Mouse (Mus musculus) CH12.LX (cell line): ENCODE measurements around the gene Slx1b. TPM values are rescaled to one million over a fixed set of nuclear protein-coding genes. Genes with fewer than 3 reads are reported as not detected.

Experiments
- DNase-seq: peaks from one replicate; pipeline ENCODE4 v3.0.0-alpha.2; 2013; ENCODE audit errors: extremely low read depth
- H3K27ac ChIP-seq: 2 replicates; pipeline ENCODE4 v1.5.1; 2012; ENCODE audit warnings: low read depth, mild to moderate bottlenecking, control low read depth, moderate library complexity; ENCODE audit not compliant: insufficient read depth
- H3K27me3 ChIP-seq: replicated peaks from 2 replicates; pipeline ENCODE3; 2012; ENCODE audit warnings: inconsistent platforms
- H3K36me3 ChIP-seq, 2 experiments: replicated peaks in 1 of 2; 2 replicates each; pipeline versions ENCODE3 to v1.6.1; 2012; ENCODE audit warnings: inconsistent platforms in 1 of 2, low read length in 1 of 2, mild to moderate bottlenecking in 1 of 2, mixed read lengths in 1 of 2, moderate library complexity in 1 of 2; ENCODE audit not compliant: control insufficient read depth in 1 of 2, insufficient read depth in 1 of 2
- H3K4me1 ChIP-seq, 2 experiments: 2 replicates each; pipeline ENCODE4 v1.6.1; 2012; ENCODE audit warnings: inconsistent platforms in 1 of 2, moderate library complexity in 1 of 2; ENCODE audit not compliant: insufficient read depth in 2 of 2, control insufficient read depth in 1 of 2
- H3K4me2 ChIP-seq: 2 replicates; pipeline ENCODE4 v1.6.1; 2012; ENCODE audit warnings: low read depth, mild to moderate bottlenecking, control low read depth; ENCODE audit not compliant: poor library complexity, insufficient read depth, severe bottlenecking
- H3K4me3 ChIP-seq, 3 experiments: fragments of 150-350 bp in 1 of 3; sonication (generic) in 1 of 3; replicated peaks in 1 of 3; 2 replicates each; pipeline versions ENCODE3 to v1.5.1; 2011 to 2012; ENCODE audit warnings: low read depth in 2 of 3, low read length in 2 of 3, mild to moderate bottlenecking in 2 of 3, moderate library complexity in 2 of 3, control low read depth in 1 of 3, improper control_type of control experiment in 1 of 3, inconsistent platforms in 1 of 3, mixed read lengths in 1 of 3; ENCODE audit not compliant: poor library complexity in 1 of 3
- H3K79me2 ChIP-seq: replicated peaks from 2 replicates; pipeline ENCODE4 v1.6.1; 2012; ENCODE audit warnings: mild to moderate bottlenecking, moderate library complexity; ENCODE audit not compliant: control insufficient read depth, poor library complexity, insufficient read depth, severe bottlenecking; ENCODE audit errors: extremely low read depth
- H3K9ac ChIP-seq: 2 replicates; pipeline ENCODE4 v1.6.1; 2012; ENCODE audit warnings: low read depth, mild to moderate bottlenecking, control low read depth, moderate library complexity; ENCODE audit not compliant: insufficient read depth
- H3K9me3 ChIP-seq: replicated peaks from 2 replicates; pipeline ENCODE3; 2012; ENCODE audit warnings: low read length, inconsistent platforms, mixed read lengths
- BHLHE40 ChIP-seq: IDR thresholded peaks from 2 replicates; pipeline ENCODE4 v1.6.1; 2011; ENCODE audit warnings: mild to moderate bottlenecking, low read depth, low read length, improper control_type of control experiment
- CHD1 ChIP-seq: IDR thresholded peaks from 2 replicates; pipeline ENCODE4 v1.6.1; 2012; ENCODE audit warnings: low read depth, low read length, improper control_type of control experiment, inconsistent platforms
- CTCF ChIP-seq, 2 experiments: IDR thresholded peaks in 1 of 2; conservative IDR thresholded peaks in 1 of 2; 2 replicates each; pipeline ENCODE4 v1.5.1; 2011 to 2012; ENCODE audit warnings: low read depth in 2 of 2, low read length in 2 of 2, improper control_type of control experiment in 1 of 2, inconsistent platforms in 1 of 2, mild to moderate bottlenecking in 1 of 2, moderate library complexity in 1 of 2
- EP300 ChIP-seq: IDR thresholded peaks from 2 replicates; pipeline ENCODE4 v1.6.1; 2011; ENCODE audit warnings: low read length, improper control_type of control experiment
- ETS1 ChIP-seq: conservative IDR thresholded peaks from 2 replicates; pipeline ENCODE4 v1.6.1; 2012; ENCODE audit warnings: low read depth, mild to moderate bottlenecking, inconsistent platforms, low read length, improper control_type of control experiment, moderate library complexity
- GABPA ChIP-seq: IDR thresholded peaks from 2 replicates; pipeline ENCODE4 v1.6.1; 2012; ENCODE audit warnings: low read depth, low read length, improper control_type of control experiment, inconsistent platforms; ENCODE audit not compliant: insufficient replicate concordance
- IRF4 ChIP-seq: IDR thresholded peaks from 2 replicates; pipeline ENCODE4 v1.6.1; 2014; ENCODE audit warnings: low read depth, mild to moderate bottlenecking, inconsistent platforms, low read length, improper control_type of control experiment
- JUND ChIP-seq: conservative IDR thresholded peaks from 2 replicates; pipeline ENCODE4 v1.6.1; 2011; ENCODE audit warnings: low read depth, low read length, improper control_type of control experiment
- KAT2A ChIP-seq: IDR thresholded peaks from 2 replicates; pipeline ENCODE4 v1.6.1; 2012; ENCODE audit warnings: low read length, improper control_type of control experiment, inconsistent platforms; ENCODE audit not compliant: insufficient replicate concordance
- MAFK ChIP-seq: IDR thresholded peaks from 2 replicates; pipeline ENCODE4 v1.6.1; 2011; ENCODE audit warnings: low read length, improper control_type of control experiment; ENCODE audit not compliant: insufficient replicate concordance
- MAX ChIP-seq: IDR thresholded peaks from 2 replicates; pipeline ENCODE4 v1.6.1; 2011; ENCODE audit warnings: low read length, improper control_type of control experiment
- MAZ ChIP-seq: IDR thresholded peaks from 2 replicates; pipeline ENCODE4 v1.6.1; 2012; ENCODE audit warnings: low read depth, mild to moderate bottlenecking, inconsistent platforms, low read length, improper control_type of control experiment, moderate library complexity
- MXI1 ChIP-seq: IDR thresholded peaks from 2 replicates; pipeline ENCODE4 v1.6.1; 2011; ENCODE audit warnings: mild to moderate bottlenecking, low read depth, low read length, improper control_type of control experiment
- NELFE ChIP-seq: IDR thresholded peaks from 2 replicates; pipeline ENCODE4 v1.6.1; 2011; ENCODE audit warnings: low read depth, low read length, improper control_type of control experiment
- NRF1 ChIP-seq: IDR thresholded peaks from 2 replicates; pipeline ENCODE4 v1.6.1; 2014; ENCODE audit warnings: low read depth, mild to moderate bottlenecking, inconsistent platforms, low read length, improper control_type of control experiment, moderate library complexity
- PAX5 ChIP-seq: IDR thresholded peaks from 2 replicates; pipeline ENCODE4 v1.6.1; 2012; ENCODE audit warnings: low read length, inconsistent platforms, mixed read lengths
- POLR2AphosphoS2 ChIP-seq: IDR thresholded peaks from 2 replicates; pipeline ENCODE4 v1.6.1; 2011; ENCODE audit warnings: low read depth, low read length, improper control_type of control experiment
- RAD21 ChIP-seq: IDR thresholded peaks from 2 replicates; pipeline ENCODE4 v1.6.1; 2011; ENCODE audit warnings: low read depth, mild to moderate bottlenecking, low read length, improper control_type of control experiment, moderate library complexity
- SIN3A ChIP-seq: IDR thresholded peaks from 2 replicates; pipeline ENCODE4 v1.6.1; 2012; ENCODE audit warnings: low read length, improper control_type of control experiment, inconsistent platforms
- UBTF ChIP-seq: IDR thresholded peaks from 2 replicates; pipeline ENCODE4 v1.6.1; 2012; ENCODE audit warnings: low read depth, mild to moderate bottlenecking, inconsistent platforms, low read length, improper control_type of control experiment, moderate library complexity
- USF1 ChIP-seq: IDR thresholded peaks from 2 replicates; pipeline ENCODE4 v1.6.1; 2014; ENCODE audit warnings: low read depth, mild to moderate bottlenecking, inconsistent platforms, low read length, improper control_type of control experiment
- ZNF384 ChIP-seq: IDR thresholded peaks from 2 replicates; pipeline ENCODE4 v1.6.1; 2012; ENCODE audit warnings: low read depth, low read length, improper control_type of control experiment, inconsistent platforms
- dilution Hi-C: fragments of 300-500 bp; cut with MboI; formaldehyde crosslinking; loops from 2 replicates; pipeline ENCODE4 v1.14.3; 2020; ENCODE audit warnings: low sequenced_read_pairs; ENCODE audit not compliant: extremely low pct_unique_long_range_greater_than_20kb, extremely low pct_ligation_motif_present
- in situ Hi-C: fragments of 300-500 bp; cut with MboI; formaldehyde crosslinking; loops from 3 replicates; pipeline ENCODE4 v1.14.3; 2019; ENCODE audit warnings: low sequenced_read_pairs, low pct_ligation_motif_present, low pct_unique_long_range_greater_than_20kb, mixed read lengths
- polyA plus RNA-seq: library from polyadenylated mRNA; unstranded; fragments of >175 nt; gene quantifications from 2 replicates; pipeline ENCODE4 v1.2.1, GENCODE M21; 2012; ENCODE audit warnings: low read depth; ENCODE audit not compliant: insufficient read length
- total RNA-seq, 2 experiments: library from RNA; depleted of rRNA; stranded (reverse); fragments of 300-350 nt in 1 of 2; fragments of >200 nt in 1 of 2; gene quantifications; 2 replicates each; pipeline ENCODE4 v1.2.3; 2012 to 2014

Slx1b gene
- total and polyA plus RNA-seq, 3 experiments = 4.7 to 8.3 (median 5.6) TPM

DNA sequence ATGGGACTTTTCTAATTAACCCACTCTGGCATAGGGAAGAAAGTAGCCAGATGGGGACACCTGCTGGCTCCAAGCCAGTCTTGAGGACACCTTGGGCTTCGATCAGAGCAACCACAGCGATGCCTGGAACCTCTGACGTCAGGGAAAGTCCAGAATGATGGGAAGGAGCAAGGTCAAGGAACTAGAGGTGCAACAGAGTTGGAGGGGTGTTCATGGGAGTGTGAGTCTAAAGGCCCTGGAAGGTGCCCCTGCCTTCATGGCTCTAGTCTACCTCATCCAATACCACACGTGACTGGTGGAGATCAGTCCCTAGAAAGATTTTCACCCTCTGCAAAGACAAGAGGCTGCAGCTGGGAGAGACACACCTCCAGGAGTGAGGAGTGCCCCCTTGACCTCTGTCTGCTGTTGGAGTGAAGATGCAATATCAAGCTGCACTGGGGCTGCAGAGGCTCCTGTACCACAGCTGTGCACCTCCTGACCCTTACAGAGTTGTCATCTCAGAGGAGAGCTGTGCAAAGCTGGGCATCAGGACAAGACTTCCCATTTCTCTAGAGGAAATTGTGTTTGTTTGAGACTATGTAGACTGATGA, 18.9 kb downstream of the Slx1b start:
- no peak for DNase-seq
- H3K4me2 ChIP-seq = no peak overlapping the region
- no peak overlapping the region for H3K27ac ChIP-seq
- peaks cover 31 to 68% of the 10 kb centered on the region in 2 experiments for H3K36me3 ChIP-seq
- in situ Hi-C loops = no loop called here
- no peak overlapping the region for H3K4me3 ChIP-seq
- TF ChIP-seq JUND (no peak), NELFE (no peak), RAD21 (no peak), MAZ (no peak), PAX5 (no peak), SIN3A (no peak), IRF4 (no peak), MAFK (no peak), BHLHE40 (no peak), CHD1 (no peak), POLR2AphosphoS2 (no peak), UBTF (no peak), MAX (no peak)
- no peak overlapping the region for H3K9ac ChIP-seq
- no peaks in the 10 kb centered on the region for H3K9me3 ChIP-seq
- peaks cover 4 to 37% of the 10 kb centered on the region in 2 experiments for H3K4me1 ChIP-seq
- no peaks in the 10 kb centered on the region for H3K79me2 ChIP-seq
- dilution Hi-C loops = no loop called here
- no peaks in the 10 kb centered on the region for H3K27me3 ChIP-seq

DNA sequence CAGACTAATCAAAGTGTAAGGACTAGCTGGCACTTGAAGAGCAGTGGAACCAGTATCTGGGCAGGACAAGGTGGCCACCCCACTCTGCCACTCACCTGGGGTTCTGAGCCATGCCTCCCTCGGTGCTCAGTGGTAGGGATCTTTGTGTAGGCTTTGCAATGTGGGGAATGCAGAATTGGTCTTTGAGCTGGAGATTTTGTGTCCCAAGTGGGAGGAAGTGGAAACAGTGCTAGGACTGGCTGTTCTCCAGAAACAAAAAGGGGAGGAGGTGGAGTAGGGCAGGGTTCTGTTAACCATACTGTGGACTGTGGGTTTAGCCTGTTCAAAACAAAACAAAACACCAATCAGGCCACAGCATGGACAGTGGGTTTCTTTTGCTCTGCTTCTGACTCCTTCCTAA, 19.4 kb downstream of the Slx1b start, which contains the start of gene Sult1a1:
Sult1a1 (minus strand) TSS at position 226 of the 400 bp plus-strand sequence.
- no peaks in the 10 kb centered on the region for H3K79me2 ChIP-seq
- H3K4me2 ChIP-seq = no peak within 1 kb of the TSS
- in situ Hi-C loops = no loop called here
- TF ChIP-seq PAX5 (no peak), ZNF384 (no peak), CHD1 (no peak), NRF1 (no peak), JUND (no peak), EP300 (no peak), MXI1 (no peak), MAZ (no peak), GABPA (no peak), POLR2AphosphoS2 (no peak), USF1 (no peak), IRF4 (no peak), ETS1 (no peak), BHLHE40 (no peak), KAT2A (no peak), CTCF (conservative IDR thresholded peaks at IDR 0.05 in 1 of 2, IDR thresholded peaks at IDR 0.05 in 1 of 2; ENCODE audit: low read depth in 2 of 2, low read length in 2 of 2) (no peak)
- no peak within 1 kb of the TSS for H3K4me3 ChIP-seq
- DNase-seq = no peak
- H3K4me1 ChIP-seq = peaks cover 4 to 37% of the 10 kb centered on the region in 2 experiments
- dilution Hi-C loops = no loop called here
- no peaks in the 10 kb centered on the region for H3K9me3 ChIP-seq
- peaks cover 36 to 72% of the 10 kb centered on the region in 2 experiments for H3K36me3 ChIP-seq
- no peak within 1 kb of the TSS for H3K9ac ChIP-seq
- no peaks in the 10 kb centered on the region for H3K27me3 ChIP-seq
- H3K27ac ChIP-seq = no peak within 1 kb of the TSS
